Mouse (Mus musculus): ENCODE data around the gene Acadvl. TPM values are rescaled to one million over a fixed set of nuclear protein-coding genes. Genes with fewer than 3 reads are reported as not detected.

The Acadvl gene
- polyA plus RNA-seq, 1 experiment: 88.6 TPM

DNA sequence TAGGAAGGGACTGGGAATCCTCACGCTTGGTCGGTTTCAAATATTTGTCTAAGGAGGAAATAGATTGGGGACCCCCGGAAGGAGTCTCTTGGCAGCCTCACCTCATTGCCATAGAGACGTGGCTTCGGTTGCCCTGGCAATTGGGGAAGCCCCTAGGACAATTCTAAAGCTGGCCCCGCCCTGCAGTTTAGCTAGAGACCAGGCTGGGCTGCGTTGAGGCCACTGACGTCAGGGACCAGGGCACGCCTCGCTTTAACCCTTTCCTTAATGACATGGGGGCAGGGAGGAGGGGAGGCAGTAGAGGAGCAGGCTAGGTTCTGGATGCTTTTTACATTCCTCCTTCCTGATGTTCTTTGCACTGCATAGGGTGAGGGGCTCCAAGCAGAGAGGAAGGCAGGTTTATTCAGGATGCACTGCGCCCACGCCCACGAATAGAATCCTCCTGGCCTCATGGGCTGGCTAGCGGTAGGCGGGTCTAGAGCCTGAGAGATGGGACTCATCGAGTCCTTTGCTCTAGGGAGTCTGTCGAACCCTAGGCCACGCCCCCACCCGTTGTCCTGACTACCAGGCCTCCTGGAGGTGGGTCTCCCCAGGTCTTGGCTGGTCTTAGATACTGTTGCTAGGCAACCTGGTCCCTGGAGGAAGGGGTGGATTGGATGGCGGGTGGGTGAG lies 14.1 kb upstream of the Acadvl start:
- Histone ChIP-seq H3K4me3 (replicated peaks; ENCODE audit: extremely low read depth, low read depth, low read length) (no peak overlapping the region), H3K4me1 (ENCODE audit: control insufficient read depth, insufficient read depth, low read length) (peaks cover 9% of the 10 kb centered on the region; the same call in 1 of the 2 replicates)
- TF ChIP-seq CTCF (IDR thresholded peaks at IDR 0.05; ENCODE audit: insufficient read depth, low read length) (no peak), POLR2A (IDR thresholded peaks at IDR 0.05; ENCODE audit: borderline replicate concordance, extremely low read depth, low read depth, low read length) (no peak)
- 3% methylated on average over 20 of the region's 20 CpGs for WGBS
- DNase-seq: no peak

DNA sequence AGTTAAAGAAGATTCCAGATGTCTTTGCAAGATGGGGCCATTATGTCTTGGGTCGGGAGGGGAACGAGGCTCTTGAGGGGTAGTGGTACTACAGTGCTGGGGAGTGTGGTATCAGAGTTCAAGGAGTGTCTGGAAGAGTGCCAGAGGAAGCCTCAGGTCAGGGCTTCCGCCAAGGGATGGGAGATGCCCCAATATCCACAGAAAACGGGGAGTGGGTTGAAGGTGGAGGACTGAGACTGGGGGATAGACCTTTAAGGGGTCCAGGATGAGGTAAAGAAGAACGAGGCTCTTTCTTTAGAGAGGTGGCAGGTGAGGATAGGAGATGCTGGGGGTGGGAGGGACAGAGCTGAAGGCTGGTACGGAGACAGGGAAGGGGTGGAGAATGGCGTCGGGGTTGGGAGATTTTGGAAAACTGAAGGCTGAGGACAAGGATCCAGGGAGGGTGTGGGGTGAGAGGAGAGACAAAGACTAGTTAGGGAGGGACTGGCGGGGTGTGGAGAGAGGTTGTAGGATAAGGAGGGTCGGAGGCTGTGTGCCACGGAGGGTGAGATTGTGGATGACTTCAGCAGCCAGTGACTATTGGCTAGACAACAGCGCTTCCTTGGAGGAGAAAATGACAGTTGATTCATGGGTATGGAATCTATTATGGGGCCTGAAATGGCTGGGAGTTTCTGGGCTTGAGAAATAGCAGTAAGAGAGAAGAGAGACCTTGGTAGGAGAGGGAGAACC lies 13.4 kb upstream of the Acadvl start:
- TF ChIP-seq CTCF (IDR thresholded peaks at IDR 0.05; ENCODE audit: insufficient read depth, low read length) (no peak), POLR2A (IDR thresholded peaks at IDR 0.05; ENCODE audit: borderline replicate concordance, extremely low read depth, low read depth, low read length) (no peak)
- no peak for DNase-seq
- Histone ChIP-seq H3K4me3 (replicated peaks; ENCODE audit: extremely low read depth, low read depth, low read length) (no peak overlapping the region), H3K4me1 (ENCODE audit: control insufficient read depth, insufficient read depth, low read length) (peaks cover 9% of the 10 kb centered on the region; the same call in 1 of the 2 replicates)
- 30% methylated on average over 12 of the region's 12 CpGs for WGBS

GRCm38 (mm10) chr11:70027397-70027796 lies 12.2 kb upstream of the Acadvl start:
- Histone ChIP-seq H3K4me3 (replicated peaks; ENCODE audit: extremely low read depth, low read depth, low read length) (no peak overlapping the region), H3K4me1 (ENCODE audit: control insufficient read depth, insufficient read depth, low read length) (peaks cover 9% of the 10 kb centered on the region; the same call in 1 of the 2 replicates)
- DNase-seq: no peak
- WGBS: 56% methylated on average over 9 of the region's 9 CpGs
- TF ChIP-seq POLR2A (IDR thresholded peaks at IDR 0.05; ENCODE audit: borderline replicate concordance, extremely low read depth, low read depth, low read length) (no peak), CTCF (IDR thresholded peaks at IDR 0.05; ENCODE audit: insufficient read depth, low read length) (no peak)

DNA sequence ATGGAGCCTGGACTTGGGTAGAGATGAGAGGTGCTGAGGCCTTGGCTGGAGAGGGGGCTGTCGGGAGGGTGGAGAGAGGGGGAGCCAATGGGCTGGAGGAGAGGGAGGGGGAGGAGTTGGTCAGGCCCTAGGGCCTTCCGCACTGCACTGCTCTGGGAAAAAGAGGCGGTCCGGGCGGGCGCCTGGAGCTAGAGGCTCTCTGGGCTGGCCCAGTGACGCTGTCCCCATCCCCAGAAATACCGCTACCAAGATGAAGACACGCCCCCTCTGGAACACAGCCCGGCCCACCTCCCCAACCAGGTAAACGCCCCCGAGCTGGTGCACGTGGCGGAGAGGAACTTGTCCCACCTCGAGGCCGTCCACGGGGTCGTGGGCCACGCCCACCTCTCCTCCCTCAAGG lies 11.5 kb upstream of the Acadvl start:
- TF ChIP-seq POLR2A (IDR thresholded peaks at IDR 0.05; ENCODE audit: borderline replicate concordance, extremely low read depth, low read depth, low read length) (no peak), CTCF (IDR thresholded peaks at IDR 0.05; ENCODE audit: insufficient read depth, low read length) (no peak)
- Histone ChIP-seq H3K4me3 (replicated peaks; ENCODE audit: extremely low read depth, low read depth, low read length) (no peak overlapping the region), H3K4me1 (ENCODE audit: control insufficient read depth, insufficient read depth, low read length) (peaks cover 9% of the 10 kb centered on the region; the same call in 1 of the 2 replicates)
- WGBS: 23% methylated on average over 19 of the region's 19 CpGs
- no peak for DNase-seq

GRCm38 (mm10) chr11:70024151-70024514 lies 8.9 kb upstream of the Acadvl start:
- Histone ChIP-seq H3K4me1 (ENCODE audit: control insufficient read depth, insufficient read depth, low read length) (peaks cover 4% of the 10 kb centered on the region), H3K4me3 (replicated peaks; ENCODE audit: extremely low read depth, low read depth, low read length) (no peak overlapping the region)
- no peak for DNase-seq
- TF ChIP-seq POLR2A (IDR thresholded peaks at IDR 0.05; ENCODE audit: borderline replicate concordance, extremely low read depth, low read depth, low read length) (no peak), CTCF (IDR thresholded peaks at IDR 0.05; ENCODE audit: insufficient read depth, low read length) (no peak)
- WGBS: 27% methylated on average over 6 of the region's 6 CpGs

GRCm38 (mm10) chr11:70023481-70024150 lies 8.4 kb upstream of the Acadvl start:
- peaks cover under 1% of the 10 kb centered on the region; the same call in 1 of the 2 replicates for H3K4me1 ChIP-seq (ENCODE audit: control insufficient read depth, insufficient read depth, low read length)
- DNase-seq: no peak
- WGBS: 16% methylated on average over 18 of the region's 29 CpGs
- H3K4me3 ChIP-seq (replicated peaks; ENCODE audit: extremely low read depth, low read depth, low read length): peak overlapping the region; percentile 15
- TF ChIP-seq CTCF (IDR thresholded peaks at IDR 0.05; ENCODE audit: insufficient read depth, low read length) (no peak), POLR2A (IDR thresholded peaks at IDR 0.05; ENCODE audit: borderline replicate concordance, extremely low read depth, low read depth, low read length) (no peak)

DNA sequence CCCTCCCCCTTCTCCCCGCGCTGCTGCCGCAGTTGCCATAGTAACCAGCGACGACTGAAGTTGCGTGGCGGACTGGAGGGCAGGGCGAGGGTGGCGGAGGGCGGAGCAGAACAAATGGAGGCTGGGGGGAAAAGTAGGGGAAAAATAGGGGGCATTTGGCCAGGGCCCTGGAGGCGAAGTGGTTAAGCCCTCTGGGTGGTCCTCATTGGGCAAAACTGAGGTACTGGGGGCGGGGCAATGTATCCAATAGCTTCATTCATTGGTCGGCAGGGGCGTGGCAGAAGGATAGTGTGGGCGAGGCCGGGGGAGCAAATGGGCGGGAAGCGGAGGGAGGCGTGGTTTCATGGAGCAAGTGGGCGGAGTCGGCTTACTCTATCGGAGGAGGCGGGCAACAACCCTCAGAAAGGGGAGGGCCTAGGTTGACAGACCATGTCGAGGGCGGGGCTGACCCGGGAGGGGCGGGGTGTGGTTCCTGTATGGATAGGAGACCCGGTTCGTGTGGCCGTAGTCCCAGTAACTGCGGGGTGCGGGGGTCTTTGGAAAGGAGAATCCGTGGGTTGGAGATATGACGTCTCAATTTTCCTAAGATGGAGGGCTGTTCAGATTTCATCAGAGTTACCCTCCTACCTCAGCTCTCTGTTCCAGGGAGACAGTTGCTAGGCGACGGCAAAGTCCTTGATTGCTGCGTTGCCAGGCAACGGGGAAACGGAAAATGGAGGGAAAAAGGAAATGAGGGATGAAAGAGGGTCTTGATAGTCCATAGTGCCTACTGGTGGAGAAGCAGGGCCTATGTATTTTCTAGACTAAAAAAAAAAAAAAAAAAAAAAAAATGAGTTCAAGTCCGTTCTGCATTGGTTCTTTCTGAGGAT lies 6.3 kb upstream of the Acadvl start:
- 3% methylated on average over 40 of the region's 40 CpGs for WGBS
- Histone ChIP-seq H3K4me3 (replicated peaks; ENCODE audit: extremely low read depth, low read depth, low read length) (peak overlapping the region; percentile 75), H3K4me1 (ENCODE audit: control insufficient read depth, insufficient read depth, low read length) (peaks cover 4% of the 10 kb centered on the region)
- TF ChIP-seq POLR2A (IDR thresholded peaks at IDR 0.05; ENCODE audit: borderline replicate concordance, extremely low read depth, low read depth, low read length) (no peak), CTCF (IDR thresholded peaks at IDR 0.05; ENCODE audit: insufficient read depth, low read length) (no peak)
- DNase-seq: peak; percentile 92

- H3K4me3 ChIP-seq (replicated peaks; ENCODE audit: extremely low read depth, low read depth, low read length): peak overlapping the region; percentile 75
- H3K4me1 ChIP-seq (ENCODE audit: control insufficient read depth, insufficient read depth, low read length): peaks cover 4% of the 10 kb centered on the region
- DNase-seq: peak; percentile 59
- TF ChIP-seq CTCF (IDR thresholded peaks at IDR 0.05; ENCODE audit: insufficient read depth, low read length): peak; percentile 57
- TF ChIP-seq POLR2A (IDR thresholded peaks at IDR 0.05; ENCODE audit: borderline replicate concordance, extremely low read depth, low read depth, low read length): no peak
- under 1% methylated on average over 8 of the region's 8 CpGs for WGBS
Measured at GRCm38 (mm10) chr11:70020731-70021263, 5.6 kb upstream of the Acadvl start.
